Mouse (Mus musculus) bone marrow, adult 2 months (tissue): ENCODE measurements at regions not wholly inside any gene's neighbourhood (a gene's known extent, or its start where the extent isn't known, plus 50 kb on each side); places are given as distances from the start of the nearest gene placed in this dataset.

Source experiments
- H3K27ac ChIP-seq: fragments of 200-500 bp; 2 replicates; pipeline ENCODE4 v1.5.1; 2012; ENCODE audit warnings: low read depth, mild to moderate bottlenecking, control low read depth, inconsistent platforms, low read length; ENCODE audit not compliant: control insufficient read depth, poor library complexity, insufficient read depth
- H3K4me1 ChIP-seq: fragments of 200-500 bp; 2 replicates; pipeline ENCODE4 v1.6.1; 2011; ENCODE audit warnings: low read length; ENCODE audit not compliant: control insufficient read depth, insufficient read depth
- H3K4me3 ChIP-seq: fragments of 200-500 bp; replicated peaks from 2 replicates; pipeline ENCODE3; 2011; ENCODE audit warnings: mild to moderate bottlenecking, low read depth, low read length, control low read depth; ENCODE audit not compliant: control insufficient read depth
- CTCF ChIP-seq: fragments of 200-500 bp; IDR thresholded peaks from 2 replicates; pipeline ENCODE4 v1.5.1; 2011; ENCODE audit warnings: low read length, control low read depth; ENCODE audit not compliant: control insufficient read depth, insufficient read depth
- POLR2A ChIP-seq: fragments of 200-500 bp; IDR thresholded peaks from 2 replicates; pipeline ENCODE4 v1.6.1; 2011; ENCODE audit warnings: low read depth, mild to moderate bottlenecking, control low read depth, low read length, borderline replicate concordance; ENCODE audit not compliant: control insufficient read depth
- WGBS: fragments of 180-500 bp; shearing (Covaris S2); methylation state at CpG from one replicate; pipeline ENCODE4 v1.1.7; 2018; 5-methylcytosine and 5-hydroxymethylcytosine counted together

DNA sequence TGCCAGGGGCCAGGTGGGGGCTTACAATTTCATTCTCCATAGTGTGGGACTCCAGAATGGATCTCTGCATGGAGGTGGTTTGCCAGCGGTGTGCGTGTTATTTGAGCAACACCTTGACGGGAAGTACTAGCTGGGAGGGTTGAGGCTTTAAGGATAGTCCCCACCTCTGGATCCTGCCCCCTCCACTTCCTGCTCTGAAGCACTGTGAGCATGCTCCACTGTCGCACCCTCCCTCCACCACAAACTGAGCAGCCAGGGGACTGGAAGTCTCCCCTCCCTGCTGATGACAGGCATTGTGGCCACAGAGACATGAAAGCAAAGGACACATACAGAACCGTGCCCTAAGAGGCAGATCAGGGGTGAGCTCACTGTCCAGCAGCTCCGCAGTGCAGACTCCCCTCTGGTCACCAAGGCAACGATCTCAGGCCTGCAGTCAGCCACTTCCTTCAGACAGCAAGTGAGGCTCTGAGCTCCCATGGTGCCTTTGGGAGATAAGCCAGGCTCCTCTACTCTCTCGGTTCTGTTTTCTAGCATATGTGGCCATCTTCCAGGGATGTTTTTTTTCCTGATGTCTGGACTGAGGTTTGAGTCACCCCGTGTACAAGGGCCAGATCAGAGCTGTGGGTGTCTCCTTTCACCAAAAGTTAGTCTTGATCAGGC, 239.7 kb downstream of the Cryba4 start:
- WGBS: 6% methylated on average over 9 of the region's 9 CpGs
- TF ChIP-seq POLR2A (no peak), CTCF (no peak)
- Histone ChIP-seq H3K27ac (no peak overlapping the region), H3K4me3 (no peak overlapping the region), H3K4me1 (no peaks in the 10 kb centered on the region)

DNA sequence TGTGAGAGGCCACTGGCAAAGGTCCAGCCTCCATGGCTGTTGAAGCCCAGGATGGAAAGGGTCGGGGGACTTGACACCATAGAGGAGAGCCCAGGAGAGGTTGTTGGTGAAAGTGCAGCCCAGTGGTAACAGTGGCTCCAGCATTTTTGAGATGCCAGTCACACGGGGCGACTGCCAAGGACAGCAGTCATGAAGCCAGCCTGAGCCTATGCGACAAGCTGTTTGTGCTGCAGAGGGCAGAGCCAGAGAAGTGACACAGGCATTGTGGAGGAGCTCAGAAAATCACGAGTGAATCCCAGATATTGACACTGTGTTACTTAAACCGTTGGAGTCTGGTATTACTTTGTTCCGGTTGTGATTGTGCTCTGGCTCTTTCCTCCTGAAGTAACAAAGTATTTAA, 233.4 kb downstream of the Cryba4 start:
- Histone ChIP-seq H3K27ac (no peak overlapping the region), H3K4me3 (no peak overlapping the region), H3K4me1 (no peaks in the 10 kb centered on the region)
- WGBS: 73% methylated on average over 7 of the region's 7 CpGs
- TF ChIP-seq POLR2A (no peak), CTCF (no peak)

DNA sequence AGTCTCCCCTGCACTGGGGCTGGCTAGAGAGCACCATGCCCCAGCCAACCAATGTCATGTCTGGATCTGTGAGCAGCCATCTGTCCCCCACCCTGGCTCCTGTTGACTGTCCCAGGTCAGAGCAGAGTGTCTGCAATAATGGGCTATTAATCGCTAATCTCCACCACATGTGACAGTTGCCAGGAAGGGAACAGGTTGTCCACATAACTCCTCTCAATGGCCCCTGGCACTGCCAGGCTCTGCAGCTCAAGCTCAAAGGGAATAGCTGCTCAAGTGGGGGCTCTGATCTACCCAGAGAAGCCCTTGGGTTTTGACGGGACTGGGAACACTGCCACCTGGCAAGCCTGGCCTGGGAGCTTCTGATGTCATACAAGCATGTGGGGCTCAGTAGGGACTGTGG, 231.4 kb downstream of the Cryba4 start:
- H3K27ac ChIP-seq: no peak overlapping the region
- no peaks in the 10 kb centered on the region for H3K4me1 ChIP-seq
- 71% methylated on average over 2 of the region's 2 CpGs for WGBS
- H3K4me3 ChIP-seq: no peak overlapping the region
- TF ChIP-seq CTCF (no peak), POLR2A (no peak)

GRCm38 (mm10) chr5:112029955-112030354, 222.4 kb downstream of the Cryba4 start:
- no peak overlapping the region for H3K27ac ChIP-seq
- TF ChIP-seq POLR2A: no peak
- TF ChIP-seq CTCF: no peak
- no peak overlapping the region for H3K4me3 ChIP-seq
- no peaks in the 10 kb centered on the region for H3K4me1 ChIP-seq
- 51% methylated on average over 11 of the region's 11 CpGs for WGBS

DNA sequence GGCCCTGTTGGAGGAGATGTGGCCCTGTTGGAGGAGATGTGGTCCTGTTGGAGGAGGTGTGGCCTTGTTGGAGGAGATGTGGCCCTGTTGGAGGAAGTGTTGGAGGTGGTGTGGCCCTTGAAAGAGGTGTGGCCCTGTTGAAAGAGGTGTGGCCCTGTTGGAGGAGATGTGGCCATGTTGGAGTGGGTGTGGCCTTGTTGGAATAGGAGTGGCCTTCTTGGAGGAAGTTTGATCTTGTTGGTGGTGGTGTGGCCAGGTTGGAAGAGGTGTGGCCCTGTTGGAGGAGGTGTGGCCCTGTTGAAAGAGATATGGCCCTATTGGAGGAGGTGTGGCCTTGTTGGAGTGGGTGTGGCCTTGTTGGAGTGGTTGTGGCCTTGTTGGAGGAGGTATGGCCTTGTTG, 220.3 kb downstream of the Cryba4 start:
- H3K4me3 ChIP-seq: no peak overlapping the region
- TF ChIP-seq CTCF (no peak), POLR2A (no peak)
- no peak overlapping the region for H3K27ac ChIP-seq
- H3K4me1 ChIP-seq: no peaks in the 10 kb centered on the region

DNA sequence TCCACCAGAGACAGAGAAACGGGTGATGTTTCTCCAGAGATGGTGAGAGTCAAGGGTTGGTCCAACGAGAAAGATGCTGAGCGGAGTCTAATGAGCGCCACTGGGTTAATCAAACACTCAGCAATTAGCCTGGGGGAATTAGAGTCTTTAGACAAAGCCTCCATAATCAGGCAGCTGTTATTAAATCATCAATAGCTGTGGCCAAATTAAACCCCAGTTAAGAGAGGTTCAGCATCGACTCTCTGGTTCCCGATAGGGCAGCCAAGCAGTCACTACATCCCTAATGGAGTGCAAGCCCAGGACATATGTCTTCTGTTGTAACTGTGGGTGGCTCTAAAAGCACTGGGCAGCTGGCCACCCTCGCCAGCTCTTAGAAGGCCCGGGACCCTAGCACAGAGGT, 216.9 kb downstream of the Cryba4 start:
- WGBS: 85% methylated on average over 8 of the region's 8 CpGs
- TF ChIP-seq CTCF (no peak), POLR2A (no peak)
- no peaks in the 10 kb centered on the region for H3K4me1 ChIP-seq
- no peak overlapping the region for H3K27ac ChIP-seq
- H3K4me3 ChIP-seq: no peak overlapping the region

DNA sequence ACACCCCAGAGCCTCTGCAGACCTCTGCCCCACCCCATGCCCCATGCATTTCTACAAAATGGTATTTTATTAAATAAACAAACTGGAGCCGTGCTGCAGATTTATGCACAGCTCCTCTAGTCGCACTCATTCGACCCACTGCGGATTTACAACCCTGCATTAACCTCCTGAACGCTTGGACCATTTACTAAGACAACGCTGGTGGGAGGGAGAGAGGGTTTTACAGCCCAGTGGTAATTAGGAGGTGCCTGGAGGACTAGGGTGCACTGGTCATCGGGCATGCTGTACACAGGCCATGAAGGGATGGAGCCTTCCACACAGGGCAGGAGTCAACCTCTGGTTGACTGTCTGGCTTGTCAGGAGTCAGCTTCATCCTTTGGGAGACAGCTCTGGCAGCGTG, 215.2 kb downstream of the Cryba4 start:
- 45% methylated on average over 8 of the region's 8 CpGs for WGBS
- no peak overlapping the region for H3K27ac ChIP-seq
- no peak overlapping the region for H3K4me3 ChIP-seq
- TF ChIP-seq CTCF: no peak
- TF ChIP-seq POLR2A: no peak
- H3K4me1 ChIP-seq: no peaks in the 10 kb centered on the region

GRCm38 (mm10) chr5:112039645-112040372, 212.5 kb downstream of the Cryba4 start:
- WGBS: 58% methylated on average over 10 of the region's 10 CpGs
- no peaks in the 10 kb centered on the region for H3K4me1 ChIP-seq

More at GRCm38 (mm10) chr5:112039645-112040372, 212.5 kb downstream of the Cryba4 start:
- no peak overlapping the region for H3K27ac ChIP-seq
- TF ChIP-seq POLR2A (no peak), CTCF (no peak)
- H3K4me3 ChIP-seq: no peak overlapping the region
